Mouse (Mus musculus) urinary bladder, adult 2 months (tissue): Measurements from ENCODE around the gene Slc17a7. TPM values are rescaled to one million over a fixed set of nuclear protein-coding genes. Genes with fewer than 3 reads are reported as not detected.
"Not testable (repeated sequence)": the region's sequence is repeated elsewhere in the genome, so short reads cannot be mapped to it uniquely, and the experiment has no call there.

ENCODE experiments used
- DNase-seq: peaks from one replicate; pipeline ENCODE4 v3.0.0; 2022; ENCODE audit warnings: low spot score
- polyA plus RNA-seq: library from polyadenylated mRNA; depleted of rRNA; stranded (reverse); fragments of >200 nt; gene quantifications from 2 replicates; pipeline ENCODE4 v1.2.3, GENCODE M21; 2012

Slc17a7 gene
- polyA plus RNA-seq, 1 experiment, result 0.04 TPM

GRCm38 (mm10) chr7:45133446-45134159, 30.1 kb upstream of the Slc17a7 start:
- no peak for DNase-seq

GRCm38 (mm10) chr7:45134544-45135026, 29.2 kb upstream of the Slc17a7 start:
- DNase-seq, result no peak

GRCm38 (mm10) chr7:45135370-45135769, 28.4 kb upstream of the Slc17a7 start:
- DNase-seq, result no peak

- peak; percentile 82 for DNase-seq
These were observed 27.7 kb upstream of the Slc17a7 start, which contains the start of the genes Gm45713 and Flt3l for GRCm38 (mm10) chr7:45135993-45136567. Gene Gm45713 (minus strand): TSS chr7:45136231. Gene Flt3l (minus strand): TSS chr7:45136432.

- no peak for DNase-seq
These were observed 26.4 kb upstream of the Slc17a7 start for GRCm38 (mm10) chr7:45137171-45138006.

GRCm38 (mm10) chr7:45138403-45138802, 25.3 kb upstream of the Slc17a7 start:
- DNase-seq, result no peak

GRCm38 (mm10) chr7:45139904-45140723, 23.6 kb upstream of the Slc17a7 start:
- no peak for DNase-seq

- no peak for DNase-seq
These were observed 22.4 kb upstream of the Slc17a7 start for GRCm38 (mm10) chr7:45141319-45141718.

- no peak for DNase-seq
These were observed 21.8 kb upstream of the Slc17a7 start for GRCm38 (mm10) chr7:45141914-45142313.

- DNase-seq, result no peak
These were observed 19.2 kb upstream of the Slc17a7 start for GRCm38 (mm10) chr7:45144368-45145174.

- no peak for DNase-seq
These were observed 18.3 kb upstream of the Slc17a7 start for GRCm38 (mm10) chr7:45145460-45145859.

GRCm38 (mm10) chr7:45147267-45147666, 16.5 kb upstream of the Slc17a7 start:
- no peak for DNase-seq

GRCm38 (mm10) chr7:45147899-45148298, 15.8 kb upstream of the Slc17a7 start:
- no peak for DNase-seq

- DNase-seq, result no peak
These were observed 15.1 kb upstream of the Slc17a7 start for GRCm38 (mm10) chr7:45148534-45149098.

GRCm38 (mm10) chr7:45149545-45149944, 14.2 kb upstream of the Slc17a7 start:
- DNase-seq, result no peak

- no peak for DNase-seq
These were observed 13.4 kb upstream of the Slc17a7 start for GRCm38 (mm10) chr7:45150321-45150720.

GRCm38 (mm10) chr7:45151303-45151702, 12.4 kb upstream of the Slc17a7 start:
- DNase-seq, result no peak

- DNase-seq, result not testable (repeated sequence)
These were observed 10.7 kb upstream of the Slc17a7 start for GRCm38 (mm10) chr7:45153052-45153451.

- DNase-seq, result no peak
These were observed 10.2 kb upstream of the Slc17a7 start for GRCm38 (mm10) chr7:45153586-45153985.
